Mouse (Mus musculus): ENCODE results near the gene Tlx2.

DNA sequence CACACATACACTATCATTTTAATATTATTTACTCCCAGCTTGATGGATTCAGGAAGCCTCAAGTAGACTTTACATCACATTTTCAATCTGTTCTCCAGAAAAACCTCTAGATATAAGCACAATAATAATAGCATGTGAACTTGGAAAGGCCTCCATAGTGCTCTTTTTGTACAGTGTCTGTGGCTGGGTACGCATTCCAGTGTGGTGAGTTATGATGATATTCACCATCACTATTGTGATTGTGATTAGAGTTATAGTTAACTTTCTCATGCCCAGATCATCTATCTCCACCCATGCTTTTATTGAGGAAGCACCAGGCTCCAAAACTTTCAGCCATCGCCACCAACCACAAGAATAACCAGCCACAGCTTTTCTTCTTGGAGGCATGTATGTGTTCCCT lies 46.3 kb downstream of the Tlx2 start:
- no peak for TF ChIP-seq CTCF (IDR thresholded peaks at IDR 0.05; ENCODE audit: insufficient read depth, low read depth, low read length)
- TF ChIP-seq POLR2A (IDR thresholded peaks at IDR 0.05; ENCODE audit: insufficient read depth, low read depth, low read length), result no peak
